Mouse (Mus musculus): Measurements from ENCODE around the gene Atp6v0e. TPM values are rescaled to one million over a fixed set of nuclear protein-coding genes. Genes with fewer than 3 reads are reported as not detected.

The Atp6v0e gene
- polyA plus RNA-seq, 1 experiment from 2014 or later = 492 TPM

DNA sequence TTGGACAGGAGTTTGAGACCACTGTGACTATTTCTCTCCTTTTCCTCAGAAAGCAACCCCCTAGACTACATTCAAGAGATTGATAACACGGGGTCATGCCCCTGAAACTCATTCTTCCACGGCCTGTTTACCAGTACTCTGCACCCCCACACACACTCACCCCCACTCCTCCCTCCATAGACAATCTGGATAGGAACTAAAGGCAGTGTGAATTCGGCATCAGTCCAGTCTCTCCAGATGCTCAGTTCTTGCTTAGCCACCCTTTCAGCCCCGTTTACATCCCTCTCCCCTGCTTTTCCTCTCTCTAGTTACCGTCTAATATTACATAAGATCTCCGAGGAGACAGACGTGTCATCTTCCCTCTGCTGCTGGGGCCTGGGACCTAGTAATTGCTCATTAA, 31.1 kb downstream of the Atp6v0e start:
- Histone ChIP-seq H3K27ac (no peak overlapping the region), H3K36me3 (ENCODE audit: insufficient read depth, low read length) (peaks cover 20% of the 10 kb centered on the region), H3K27me3 (ENCODE audit: insufficient read depth, low read length) (no peaks in the 10 kb centered on the region), H3K4me2 (ENCODE audit: low read length) (no peak overlapping the region), H3K9me3 (replicated peaks; ENCODE audit: low read length) (no peaks in the 10 kb centered on the region), H3K4me1 (replicated peaks; ENCODE audit: insufficient read depth, low read length) (no peaks in the 10 kb centered on the region), H3K4me3 (replicated peaks; ENCODE audit: low read depth, low read length) (no peak overlapping the region), H3K9ac (ENCODE audit: low read depth, low read length) (no peak overlapping the region)
- TF ChIP-seq CTCF (IDR thresholded peaks at IDR 0.05; ENCODE audit: low read depth) = no peak
- DNase-seq (ENCODE audit: low spot score) (peak; percentile 28), ATAC-seq (replicated peaks; ENCODE audit: low FRiP score, low read depth) (no peak)
- 41% methylated on average over 7 of the region's 7 CpGs for WGBS

DNA sequence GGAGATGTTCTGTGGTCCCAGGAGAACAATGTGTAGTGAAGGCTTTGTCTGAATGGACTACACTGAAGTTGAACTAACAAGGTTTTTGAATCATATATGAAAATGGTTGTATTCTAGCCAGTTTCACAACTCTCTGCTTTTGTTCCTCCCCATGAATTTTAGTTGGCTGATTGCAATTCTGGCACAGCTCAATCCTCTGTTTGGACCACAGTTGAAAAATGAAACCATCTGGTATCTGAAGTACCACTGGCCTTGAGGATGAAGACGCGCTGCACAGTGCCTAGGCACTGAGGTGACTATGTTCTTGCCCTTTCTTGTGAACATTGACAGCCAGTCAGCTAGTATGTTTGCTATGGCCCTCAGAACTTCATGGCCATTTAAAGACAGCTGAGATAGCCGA, 32.2 kb downstream of the Atp6v0e start:
- Histone ChIP-seq H3K4me2 (ENCODE audit: low read length) (no peak overlapping the region), H3K27ac (no peak overlapping the region), H3K4me3 (replicated peaks; ENCODE audit: low read depth, low read length) (no peak overlapping the region), H3K9ac (ENCODE audit: low read depth, low read length) (no peak overlapping the region), H3K36me3 (ENCODE audit: insufficient read depth, low read length) (peaks cover 23% of the 10 kb centered on the region), H3K9me3 (replicated peaks; ENCODE audit: low read length) (no peaks in the 10 kb centered on the region), H3K27me3 (ENCODE audit: insufficient read depth, low read length) (no peaks in the 10 kb centered on the region), H3K4me1 (replicated peaks; ENCODE audit: insufficient read depth, low read length) (no peaks in the 10 kb centered on the region)
- 96% methylated on average over 3 of the region's 3 CpGs for WGBS
- DNase-seq (ENCODE audit: low spot score) (no peak), ATAC-seq (replicated peaks; ENCODE audit: low FRiP score, low read depth) (no peak)
- TF ChIP-seq CTCF (IDR thresholded peaks at IDR 0.05; ENCODE audit: low read depth) = no peak

GRCm38 (mm10) chr17:26698846-26699245, 35.8 kb downstream of the Atp6v0e start:
- H3K4me1 ChIP-seq (replicated peaks; ENCODE audit: insufficient read depth, low read length) = no peaks in the 10 kb centered on the region
- H3K36me3 ChIP-seq (ENCODE audit: insufficient read depth, low read length) = peaks cover 26% of the 10 kb centered on the region
- no peak overlapping the region for H3K4me2 ChIP-seq (ENCODE audit: low read length)
- H3K9ac ChIP-seq (ENCODE audit: low read depth, low read length) = no peak overlapping the region
- no peaks in the 10 kb centered on the region for H3K27me3 ChIP-seq (ENCODE audit: insufficient read depth, low read length)
- no peak overlapping the region for H3K27ac ChIP-seq
- WGBS = 93% methylated on average over 5 of the region's 5 CpGs
- no peaks in the 10 kb centered on the region for H3K9me3 ChIP-seq (replicated peaks; ENCODE audit: low read length)
- ATAC-seq (replicated peaks; ENCODE audit: low FRiP score, low read depth) = no peak
- DNase-seq (ENCODE audit: low spot score) = no peak
- no peak overlapping the region for H3K4me3 ChIP-seq (replicated peaks; ENCODE audit: low read depth, low read length)
- TF ChIP-seq CTCF (IDR thresholded peaks at IDR 0.05; ENCODE audit: low read depth) = peak; percentile 54; the same call in 1 of the 2 replicates

GRCm38 (mm10) chr17:26699819-26700616, 37.0 kb downstream of the Atp6v0e start:
- Histone ChIP-seq H3K36me3 (ENCODE audit: insufficient read depth, low read length) (peaks cover 29% of the 10 kb centered on the region), H3K4me3 (replicated peaks; ENCODE audit: low read depth, low read length) (no peak overlapping the region), H3K4me1 (replicated peaks; ENCODE audit: insufficient read depth, low read length) (no peaks in the 10 kb centered on the region), H3K4me2 (ENCODE audit: low read length) (no peak overlapping the region), H3K27me3 (ENCODE audit: insufficient read depth, low read length) (no peaks in the 10 kb centered on the region), H3K9ac (ENCODE audit: low read depth, low read length) (no peak overlapping the region), H3K9me3 (replicated peaks; ENCODE audit: low read length) (no peaks in the 10 kb centered on the region), H3K27ac (no peak overlapping the region)
- 0 out of 2 replicates have a peak, but pooled peaks have one; percentile 36 for ATAC-seq (replicated peaks; ENCODE audit: low FRiP score, low read depth)
- no peak for TF ChIP-seq CTCF (IDR thresholded peaks at IDR 0.05; ENCODE audit: low read depth)
- WGBS = 86% methylated on average over 10 of the region's 10 CpGs
- DNase-seq (ENCODE audit: low spot score) = no peak

GRCm38 (mm10) chr17:26701565-26701964, 38.5 kb downstream of the Atp6v0e start:
- Histone ChIP-seq H3K9ac (ENCODE audit: low read depth, low read length) (no peak overlapping the region), H3K27me3 (ENCODE audit: insufficient read depth, low read length) (no peaks in the 10 kb centered on the region), H3K4me2 (ENCODE audit: low read length) (no peak overlapping the region), H3K4me1 (replicated peaks; ENCODE audit: insufficient read depth, low read length) (no peaks in the 10 kb centered on the region), H3K4me3 (replicated peaks; ENCODE audit: low read depth, low read length) (no peak overlapping the region), H3K9me3 (replicated peaks; ENCODE audit: low read length) (no peaks in the 10 kb centered on the region), H3K36me3 (ENCODE audit: insufficient read depth, low read length) (peaks cover 25% of the 10 kb centered on the region), H3K27ac (no peak overlapping the region)
- DNase-seq (ENCODE audit: low spot score) (no peak), ATAC-seq (replicated peaks; ENCODE audit: low FRiP score, low read depth) (no peak)
- 86% methylated on average over 13 of the region's 13 CpGs for WGBS
- no peak for TF ChIP-seq CTCF (IDR thresholded peaks at IDR 0.05; ENCODE audit: low read depth)

GRCm38 (mm10) chr17:26702621-26703020, 39.6 kb downstream of the Atp6v0e start:
- no peaks in the 10 kb centered on the region for H3K9me3 ChIP-seq (replicated peaks; ENCODE audit: low read length)
- no peak for TF ChIP-seq CTCF (IDR thresholded peaks at IDR 0.05; ENCODE audit: low read depth)
- H3K27ac ChIP-seq = no peak overlapping the region
- H3K27me3 ChIP-seq (ENCODE audit: insufficient read depth, low read length) = no peaks in the 10 kb centered on the region
- no peak for ATAC-seq (replicated peaks; ENCODE audit: low FRiP score, low read depth)
- no peaks in the 10 kb centered on the region for H3K4me1 ChIP-seq (replicated peaks; ENCODE audit: insufficient read depth, low read length)
- no peak overlapping the region for H3K9ac ChIP-seq (ENCODE audit: low read depth, low read length)
- no peak overlapping the region for H3K4me3 ChIP-seq (replicated peaks; ENCODE audit: low read depth, low read length)
- 89% methylated on average over 4 of the region's 4 CpGs for WGBS
- peaks cover 22% of the 10 kb centered on the region; the same call in 1 of the 2 replicates for H3K36me3 ChIP-seq (ENCODE audit: insufficient read depth, low read length)
- H3K4me2 ChIP-seq (ENCODE audit: low read length) = no peak overlapping the region
- no peak for DNase-seq (ENCODE audit: low spot score)

All from kidney, postnatal 0 days (tissue).